Mouse (Mus musculus) leukemia stem cell, adult 10-12 weeks (primary cell): ENCODE data around the gene Pus10. TPM values are rescaled to one million over a fixed set of nuclear protein-coding genes. Genes with fewer than 3 reads are reported as not detected.

Experiments used
- polyA plus RNA-seq: library from polyadenylated mRNA; stranded (reverse); fragments of >175 nt; gene quantifications from 2 replicates; pipeline ENCODE4 v1.2.3, GENCODE M21; 2012; ENCODE audit warnings: low replicate concordance

Gene Pus10
- 1.3 and 8.4 TPM in 2 replicates for polyA plus RNA-seq

GRCm38 (mm10) chr11:23665311-23665786, at the start of gene Pus10:
Pus10 (plus strand) TSS chr11:23665674.

GRCm38 (mm10) chr11:23632945-23633878, 32.3 kb upstream of the Pus10 start, which contains the start of gene 0610010F05Rik:
0610010F05Rik (minus strand) TSS chr11:23633639.

GRCm38 (mm10) chr11:23665798-23666501, 476 bp downstream of the Pus10 start, which contains the start of gene Pex13:
Pex13 (minus strand) TSS chr11:23665959.

GRCm38 (mm10) chr11:23770760-23771506, 105.5 kb downstream of the Pus10 start, which contains the start of gene Rel:
Rel (minus strand) TSS chr11:23770970.

Other genes starting within 250 kb of the Pus10 start
- 8.6 and 12.1 TPM in 2 replicates for gene Ahsa2, start 167.6 kb upstream of the Pus10 start, polyA plus RNA-seq
- gene 1700093K21Rik, start 144.5 kb upstream of the Pus10 start, polyA plus RNA-seq = not detected in 2 replicates
- gene 0610010F05Rik, start 32.0 kb upstream of the Pus10 start, polyA plus RNA-seq = 1.4 TPM in 1 of 2 replicates, not detected in the other
- 4.8 and 8.1 TPM in 2 replicates for gene Pex13, start 285 bp downstream of the Pus10 start, polyA plus RNA-seq
- 0.51 and 1.0 TPM in 2 replicates for gene Rel, start 105.3 kb downstream of the Pus10 start, polyA plus RNA-seq
- gene Papolg, start 229.6 kb downstream of the Pus10 start, polyA plus RNA-seq = 0.17 and 0.99 TPM in 2 replicates